Mouse (Mus musculus): ENCODE data around the gene Ablim2. TPM values are rescaled to one million over a fixed set of nuclear protein-coding genes. Genes with fewer than 3 reads are reported as not detected.

Ablim2 gene
- 5.4 and 5.7 TPM in 2 replicates for polyA plus RNA-seq (2015; fragmentation: Nextera tagmentation; extraction: Ambion mirVana)

GRCm38 (mm10) chr5:35757639-35758001 is at the start of gene Ablim2:
Gene Ablim2 (plus strand): TSS chr5:35757880.
- Histone ChIP-seq H3K27ac (ENCODE audit: low read length) (peak within 1 kb of the TSS; percentile 65; the same call in 1 of the 2 replicates), H3K9me3 (ENCODE audit: control insufficient read depth, low read length) (no peaks in the 10 kb centered on the region), H3K4me3 (ENCODE audit: low read length) (peak within 1 kb of the TSS; percentile 55), H3K27me3 (replicated peaks; ENCODE audit: control insufficient read depth, insufficient read depth, low read length) (peaks cover 13% of the 10 kb centered on the region), H3K9ac (ENCODE audit: low read depth, low read length) (peak within 1 kb of the TSS; percentile 61), H3K4me2 (ENCODE audit: low read depth, low read length) (peak within 1 kb of the TSS; percentile 96), H3K4me1 (ENCODE audit: control insufficient read depth, insufficient read depth, low read length) (0 out of 2 replicates have a peak, but pooled peaks cover 4% of the 10 kb centered on the region), H3K36me3 (ENCODE audit: control insufficient read depth, insufficient read depth, low read length) (no peaks in the 10 kb centered on the region)
- WGBS: under 1% methylated on average over 34 of the region's 35 CpGs
- peak; percentile 97 for ATAC-seq

- ATAC-seq: 0 out of 2 replicates have a peak, but pooled peaks have one; percentile 13
- H3K27me3 ChIP-seq (replicated peaks; ENCODE audit: control insufficient read depth, insufficient read depth, low read length): no peaks in the 10 kb centered on the region
- WGBS: 50% methylated on average over 3 of the region's 3 CpGs
- no peak overlapping the region; the same call in 1 of the 2 replicates for H3K27ac ChIP-seq (ENCODE audit: low read length)
- H3K9me3 ChIP-seq (ENCODE audit: control insufficient read depth, low read length): no peaks in the 10 kb centered on the region
- no peak overlapping the region for H3K4me3 ChIP-seq (ENCODE audit: low read length)
- H3K4me1 ChIP-seq (ENCODE audit: control insufficient read depth, insufficient read depth, low read length): peaks cover 6% of the 10 kb centered on the region
- H3K4me2 ChIP-seq (ENCODE audit: low read depth, low read length): no peak overlapping the region
- H3K36me3 ChIP-seq (ENCODE audit: control insufficient read depth, insufficient read depth, low read length): peaks cover 3% of the 10 kb centered on the region; the same call in 1 of the 2 replicates
- no peak overlapping the region for H3K9ac ChIP-seq (ENCODE audit: low read depth, low read length)
These were observed 47.2 kb upstream of the Ablim2 start for GRCm38 (mm10) chr5:35710481-35710880.

- H3K9ac ChIP-seq (ENCODE audit: low read depth, low read length): no peak overlapping the region
- H3K27me3 ChIP-seq (replicated peaks; ENCODE audit: control insufficient read depth, insufficient read depth, low read length): no peaks in the 10 kb centered on the region
- H3K9me3 ChIP-seq (ENCODE audit: control insufficient read depth, low read length): no peaks in the 10 kb centered on the region
- H3K4me3 ChIP-seq (ENCODE audit: low read length): no peak overlapping the region
- no peak for ATAC-seq
- H3K27ac ChIP-seq (ENCODE audit: low read length): no peak overlapping the region
- WGBS: 51% methylated on average over 3 of the region's 3 CpGs
- no peak overlapping the region for H3K4me2 ChIP-seq (ENCODE audit: low read depth, low read length)
- peaks cover 6% of the 10 kb centered on the region for H3K4me1 ChIP-seq (ENCODE audit: control insufficient read depth, insufficient read depth, low read length)
- peaks cover 3% of the 10 kb centered on the region; the same call in 1 of the 2 replicates for H3K36me3 ChIP-seq (ENCODE audit: control insufficient read depth, insufficient read depth, low read length)
These were observed 46.7 kb upstream of the Ablim2 start for GRCm38 (mm10) chr5:35710931-35711330.

GRCm38 (mm10) chr5:35712517-35712916 is 45.2 kb upstream of the Ablim2 start:
- H3K36me3 ChIP-seq (ENCODE audit: control insufficient read depth, insufficient read depth, low read length): peaks cover 3% of the 10 kb centered on the region; the same call in 1 of the 2 replicates
- no peak overlapping the region for H3K27ac ChIP-seq (ENCODE audit: low read length)
- no peak for ATAC-seq
- H3K27me3 ChIP-seq (replicated peaks; ENCODE audit: control insufficient read depth, insufficient read depth, low read length): no peaks in the 10 kb centered on the region
- peaks cover 11% of the 10 kb centered on the region for H3K4me1 ChIP-seq (ENCODE audit: control insufficient read depth, insufficient read depth, low read length)
- H3K9ac ChIP-seq (ENCODE audit: low read depth, low read length): no peak overlapping the region
- no peak overlapping the region for H3K4me2 ChIP-seq (ENCODE audit: low read depth, low read length)
- 70% methylated on average over 5 of the region's 5 CpGs for WGBS
- no peaks in the 10 kb centered on the region for H3K9me3 ChIP-seq (ENCODE audit: control insufficient read depth, low read length)
- no peak overlapping the region for H3K4me3 ChIP-seq (ENCODE audit: low read length)

GRCm38 (mm10) chr5:35713649-35714354 is 43.9 kb upstream of the Ablim2 start:
- Histone ChIP-seq H3K36me3 (ENCODE audit: control insufficient read depth, insufficient read depth, low read length) (peaks cover 3% of the 10 kb centered on the region; the same call in 1 of the 2 replicates), H3K4me3 (ENCODE audit: low read length) (no peak overlapping the region), H3K9me3 (ENCODE audit: control insufficient read depth, low read length) (no peaks in the 10 kb centered on the region), H3K4me1 (ENCODE audit: control insufficient read depth, insufficient read depth, low read length) (peaks cover 24% of the 10 kb centered on the region), H3K4me2 (ENCODE audit: low read depth, low read length) (no peak overlapping the region), H3K27me3 (replicated peaks; ENCODE audit: control insufficient read depth, insufficient read depth, low read length) (no peaks in the 10 kb centered on the region), H3K27ac (ENCODE audit: low read length) (no peak overlapping the region), H3K9ac (ENCODE audit: low read depth, low read length) (no peak overlapping the region; the same call in 1 of the 2 replicates)
- ATAC-seq: peak; percentile 61
- 51% methylated on average over 13 of the region's 13 CpGs for WGBS

- H3K9ac ChIP-seq (ENCODE audit: low read depth, low read length): no peak overlapping the region
- H3K27ac ChIP-seq (ENCODE audit: low read length): peak overlapping the region; percentile 49
- H3K36me3 ChIP-seq (ENCODE audit: control insufficient read depth, insufficient read depth, low read length): peaks cover 3% of the 10 kb centered on the region; the same call in 1 of the 2 replicates
- no peaks in the 10 kb centered on the region for H3K27me3 ChIP-seq (replicated peaks; ENCODE audit: control insufficient read depth, insufficient read depth, low read length)
- H3K9me3 ChIP-seq (ENCODE audit: control insufficient read depth, low read length): no peaks in the 10 kb centered on the region
- H3K4me1 ChIP-seq (ENCODE audit: control insufficient read depth, insufficient read depth, low read length): peaks cover 48% of the 10 kb centered on the region
- no peak overlapping the region for H3K4me3 ChIP-seq (ENCODE audit: low read length)
- H3K4me2 ChIP-seq (ENCODE audit: low read depth, low read length): no peak overlapping the region
- 0 out of 2 replicates have a peak, but pooled peaks have one; percentile 27 for ATAC-seq
- WGBS: 77% methylated on average over 5 of the region's 5 CpGs
These were observed 40.2 kb upstream of the Ablim2 start for GRCm38 (mm10) chr5:35717455-35717854.

GRCm38 (mm10) chr5:35717946-35718345 is 39.7 kb upstream of the Ablim2 start:
- H3K4me2 ChIP-seq (ENCODE audit: low read depth, low read length): no peak overlapping the region
- H3K27me3 ChIP-seq (replicated peaks; ENCODE audit: control insufficient read depth, insufficient read depth, low read length): no peaks in the 10 kb centered on the region
- H3K4me1 ChIP-seq (ENCODE audit: control insufficient read depth, insufficient read depth, low read length): peaks cover 52% of the 10 kb centered on the region
- no peaks in the 10 kb centered on the region for H3K36me3 ChIP-seq (ENCODE audit: control insufficient read depth, insufficient read depth, low read length)
- no peaks in the 10 kb centered on the region for H3K9me3 ChIP-seq (ENCODE audit: control insufficient read depth, low read length)
- H3K9ac ChIP-seq (ENCODE audit: low read depth, low read length): peak overlapping the region; percentile 17; the same call in 1 of the 2 replicates
- ATAC-seq: peak; percentile 87
- H3K4me3 ChIP-seq (ENCODE audit: low read length): no peak overlapping the region
- peak overlapping the region; percentile 71 for H3K27ac ChIP-seq (ENCODE audit: low read length)
- WGBS: 30% methylated on average over 4 of the region's 4 CpGs

- 54% methylated on average over 11 of the region's 11 CpGs for WGBS
- H3K4me3 ChIP-seq (ENCODE audit: low read length): no peak overlapping the region
- ATAC-seq: peak; percentile 27
- no peaks in the 10 kb centered on the region for H3K36me3 ChIP-seq (ENCODE audit: control insufficient read depth, insufficient read depth, low read length)
- peaks cover 49% of the 10 kb centered on the region for H3K4me1 ChIP-seq (ENCODE audit: control insufficient read depth, insufficient read depth, low read length)
- peak overlapping the region; percentile 17; the same call in 1 of the 2 replicates for H3K9ac ChIP-seq (ENCODE audit: low read depth, low read length)
- no peak overlapping the region for H3K4me2 ChIP-seq (ENCODE audit: low read depth, low read length)
- no peaks in the 10 kb centered on the region for H3K9me3 ChIP-seq (ENCODE audit: control insufficient read depth, low read length)
- H3K27me3 ChIP-seq (replicated peaks; ENCODE audit: control insufficient read depth, insufficient read depth, low read length): no peaks in the 10 kb centered on the region
- H3K27ac ChIP-seq (ENCODE audit: low read length): peak overlapping the region; percentile 71
These were observed 38.9 kb upstream of the Ablim2 start for GRCm38 (mm10) chr5:35718817-35719216.

GRCm38 (mm10) chr5:35719343-35719742 is 38.3 kb upstream of the Ablim2 start:
- H3K27ac ChIP-seq (ENCODE audit: low read length): peak overlapping the region; percentile 71
- no peak for ATAC-seq

More at GRCm38 (mm10) chr5:35719343-35719742, 38.3 kb upstream of the Ablim2 start:
- Histone ChIP-seq H3K4me3 (ENCODE audit: low read length) (no peak overlapping the region), H3K4me1 (ENCODE audit: control insufficient read depth, insufficient read depth, low read length) (peaks cover 49% of the 10 kb centered on the region), H3K4me2 (ENCODE audit: low read depth, low read length) (no peak overlapping the region), H3K9me3 (ENCODE audit: control insufficient read depth, low read length) (no peaks in the 10 kb centered on the region), H3K9ac (ENCODE audit: low read depth, low read length) (no peak overlapping the region), H3K27me3 (replicated peaks; ENCODE audit: control insufficient read depth, insufficient read depth, low read length) (no peaks in the 10 kb centered on the region), H3K36me3 (ENCODE audit: control insufficient read depth, insufficient read depth, low read length) (no peaks in the 10 kb centered on the region)

Measured in intestine, embryonic 16.5 days (tissue).